Mouse (Mus musculus) lung, adult 2 months (tissue): ENCODE measurements around the gene Pi4kb. TPM values are rescaled to one million over a fixed set of nuclear protein-coding genes. Genes with fewer than 3 reads are reported as not detected.
A peak's percentile ranks its signal among the peaks of the same experiment; 100 is the strongest.

ENCODE experiments used
- DNase-seq: peaks from one replicate; pipeline ENCODE4 v3.0.0; 2022
- H3K4me1 ChIP-seq: fragments of 200-500 bp; 2 replicates; pipeline ENCODE4 v1.6.1; 2011; ENCODE audit warnings: low read length; ENCODE audit not compliant: control insufficient read depth, insufficient read depth
- H3K4me3 ChIP-seq: fragments of 200-500 bp; replicated peaks from 2 replicates; pipeline ENCODE3; 2011; ENCODE audit warnings: low read depth, mild to moderate bottlenecking, control low read depth, low read length; ENCODE audit errors: extremely low read depth
- CTCF ChIP-seq: fragments of 200-500 bp; IDR thresholded peaks from 2 replicates; pipeline ENCODE4 v1.5.1; 2011; ENCODE audit warnings: mild to moderate bottlenecking, low read length, control low read depth; ENCODE audit not compliant: insufficient read depth
- POLR2A ChIP-seq: fragments of 200-500 bp; IDR thresholded peaks from 2 replicates; pipeline ENCODE4 v1.6.1; 2011; ENCODE audit warnings: low read depth, mild to moderate bottlenecking, control low read depth, low read length, borderline replicate concordance; ENCODE audit errors: extremely low read depth
- WGBS: fragments of 180-500 bp; shearing (Covaris S2); methylation state at CpG from one replicate; pipeline ENCODE4 v1.1.7; 2018; 5-methylcytosine and 5-hydroxymethylcytosine counted together
- polyA plus RNA-seq: library from polyadenylated mRNA; depleted of rRNA; stranded (reverse); fragments of >200 nt; gene quantifications from 2 replicates; pipeline ENCODE4 v1.2.3, GENCODE M21; 2012; rRNA removed

The Pi4kb gene
- polyA plus RNA-seq, 1 experiment, result 38.1 TPM

DNA sequence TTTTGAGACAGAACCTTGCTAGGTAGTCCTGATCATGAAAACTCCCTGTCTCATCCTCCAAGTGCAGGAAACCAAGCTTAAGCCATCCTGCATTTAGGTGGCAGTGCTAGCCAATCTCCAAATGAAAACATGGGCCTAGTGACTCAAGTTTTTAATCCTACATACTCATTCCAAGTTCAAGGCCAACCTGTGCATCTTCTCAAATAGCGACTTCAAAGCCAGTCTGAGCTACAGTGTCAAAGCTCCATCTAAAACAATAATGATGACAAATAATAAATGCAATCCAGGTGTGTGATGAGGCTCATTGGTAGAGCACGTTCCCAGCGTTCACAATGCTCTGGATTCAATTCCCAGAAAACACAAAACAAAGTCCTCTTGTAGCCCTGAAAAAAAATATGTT, 67.1 kb downstream of the Pi4kb start:
- no peak for DNase-seq
- H3K4me1 ChIP-seq, result peaks cover 3% of the 10 kb centered on the region
- WGBS, result 13% methylated on average over 3 of the region's 3 CpGs
- peak overlapping the region; percentile 88 for H3K4me3 ChIP-seq
- no peak for TF ChIP-seq POLR2A
- TF ChIP-seq CTCF, result no peak

DNA sequence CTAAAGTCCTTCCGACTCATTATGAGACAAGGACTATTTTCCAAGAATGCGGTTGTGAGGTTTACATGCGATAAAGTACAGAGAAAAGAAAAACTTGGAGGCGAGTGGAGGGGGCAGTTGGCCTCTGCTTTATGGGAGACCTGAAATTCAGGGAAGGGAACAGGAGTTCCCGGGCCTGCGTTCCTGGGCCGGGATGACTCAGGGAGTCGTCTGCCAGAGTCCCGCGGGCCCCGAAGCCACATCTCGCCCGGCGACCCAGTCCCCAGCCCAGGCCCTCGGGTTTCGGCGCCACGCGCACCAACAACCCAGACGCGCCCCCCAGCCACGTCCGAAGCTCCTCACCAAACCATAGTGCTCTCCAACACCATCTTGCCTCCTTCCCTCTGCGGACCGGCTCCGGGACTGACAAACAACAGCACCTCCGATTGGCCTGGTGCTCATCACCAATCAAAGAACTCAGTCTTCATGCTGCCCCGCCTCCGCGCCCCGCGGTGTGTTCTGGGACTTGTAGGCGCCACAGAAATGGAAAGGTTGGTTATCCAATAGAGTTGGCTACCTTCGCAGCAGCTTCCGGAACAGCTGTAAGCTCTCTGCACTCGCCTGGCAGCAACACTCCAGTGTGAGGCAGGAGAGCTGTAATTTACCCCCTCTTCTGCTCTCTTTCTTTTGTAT, 67.8 kb downstream of the Pi4kb start, which contains the start of gene Psmd4:
Gene Psmd4 (minus strand): TSS at position 449 of the 672 bp plus-strand sequence.
- peak within 1 kb of the TSS; percentile 88 for H3K4me3 ChIP-seq
- peak; percentile 99 for DNase-seq
- TF ChIP-seq CTCF, result no peak
- peak; percentile 96; the same call in 1 of the 2 replicates for TF ChIP-seq POLR2A
- peaks cover 3% of the 10 kb centered on the region for H3K4me1 ChIP-seq
- WGBS, result under 1% methylated on average over 36 of the region's 36 CpGs

DNA sequence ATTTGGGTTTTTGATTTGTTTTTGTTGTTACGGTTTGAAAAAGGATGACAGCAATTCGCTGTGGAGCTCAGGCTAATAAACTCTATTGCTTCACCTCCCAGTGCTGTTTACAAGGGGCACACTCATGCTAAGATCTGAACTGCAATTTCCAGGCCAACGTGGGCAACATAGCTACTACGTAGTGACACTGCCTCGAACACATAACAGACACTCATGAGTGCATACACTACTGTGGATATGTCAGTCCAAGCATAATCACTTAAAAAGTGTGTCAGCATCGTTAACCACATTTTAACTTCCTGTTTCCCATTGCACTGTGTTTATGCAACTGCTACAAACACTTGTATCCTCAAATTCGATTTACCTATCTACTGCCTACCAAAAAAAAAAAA, 68.3 kb downstream of the Pi4kb start:
- 6% methylated on average over 7 of the region's 7 CpGs for WGBS
- TF ChIP-seq POLR2A (no peak), CTCF (no peak)
- DNase-seq, result no peak
- Histone ChIP-seq H3K4me1 (peaks cover 3% of the 10 kb centered on the region), H3K4me3 (peak overlapping the region; percentile 68)

DNA sequence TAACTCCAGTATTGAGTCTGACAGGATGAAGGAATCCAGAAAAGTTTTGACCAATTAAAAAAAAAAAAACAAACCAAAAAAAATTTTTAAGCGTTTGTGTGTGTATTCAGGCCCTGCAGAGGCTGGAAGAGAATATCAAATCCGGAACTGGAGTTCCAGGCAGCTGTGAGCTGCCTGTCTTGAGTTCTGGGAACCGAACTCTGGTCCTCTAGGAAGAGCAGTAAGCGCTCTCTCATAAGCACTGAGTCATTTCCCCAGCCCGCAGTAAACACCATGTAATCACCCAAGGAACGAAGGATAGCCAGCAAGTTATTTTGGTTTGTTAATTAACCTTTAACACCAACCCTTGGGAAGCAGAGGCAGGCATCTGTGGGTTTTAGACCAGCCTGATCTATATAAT, 68.7 kb downstream of the Pi4kb start:
- H3K4me3 ChIP-seq, result no peak overlapping the region
- H3K4me1 ChIP-seq, result peaks cover 3% of the 10 kb centered on the region
- DNase-seq, result no peak
- no peak for TF ChIP-seq POLR2A
- TF ChIP-seq CTCF, result no peak
- 56% methylated on average over 6 of the region's 6 CpGs for WGBS

DNA sequence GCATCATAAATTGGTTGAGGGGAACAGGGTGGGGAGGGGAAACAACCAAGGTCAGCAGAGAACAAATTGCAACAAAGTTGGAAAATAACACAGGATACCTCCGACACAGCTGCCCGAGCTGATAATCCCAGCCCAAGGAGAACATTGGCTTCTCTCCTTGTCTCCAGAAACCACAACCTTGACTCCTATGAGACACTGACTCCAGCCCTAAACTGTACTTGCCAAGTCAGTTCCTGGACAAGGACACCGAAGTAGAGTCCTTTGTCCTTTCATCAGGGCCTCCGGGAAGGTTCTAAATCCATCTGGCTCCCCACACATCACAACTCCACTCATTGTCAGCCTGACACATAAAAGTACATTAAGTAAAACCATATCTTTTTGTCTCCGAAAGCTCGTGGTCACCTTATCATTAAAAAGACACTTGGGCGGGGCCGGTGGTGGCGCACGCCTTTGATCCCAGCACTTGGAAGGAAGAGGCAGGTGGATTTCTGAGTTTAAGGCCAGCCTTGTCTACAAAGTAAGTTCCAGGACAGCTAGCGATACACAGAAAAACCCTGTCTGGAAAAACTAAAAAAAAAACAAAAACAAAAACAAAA, 72.0 kb downstream of the Pi4kb start:
- 79% methylated on average over 11 of the region's 11 CpGs for WGBS

DNA sequence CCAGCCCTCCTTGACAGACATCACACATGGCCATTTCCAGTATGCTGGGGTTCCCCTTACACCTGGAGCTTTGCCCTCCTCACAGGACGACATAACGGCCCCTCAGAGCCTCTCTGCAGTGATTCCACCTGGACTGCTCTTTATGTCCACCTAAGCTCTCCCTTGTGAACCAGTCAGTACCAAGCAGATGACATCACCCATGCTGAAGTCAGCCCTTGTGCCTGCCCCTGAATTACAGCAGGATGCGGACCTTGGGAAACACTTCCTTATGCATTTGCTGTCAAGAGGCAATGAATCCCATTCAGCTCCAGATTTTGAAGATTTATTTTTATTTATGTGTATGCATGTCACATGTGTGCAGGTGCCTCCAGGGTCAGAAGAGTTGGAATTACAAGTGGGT, 73.4 kb downstream of the Pi4kb start:
- Histone ChIP-seq H3K4me1 (peaks cover under 1% of the 10 kb centered on the region), H3K4me3 (no peak overlapping the region)
- WGBS, result 59% methylated on average over 3 of the region's 3 CpGs
- no peak for TF ChIP-seq POLR2A
- no peak for DNase-seq

More for the DNA sequence above, 72.0 kb downstream of the Pi4kb start:
- no peak for DNase-seq
- Histone ChIP-seq H3K4me1 (peaks cover 3% of the 10 kb centered on the region), H3K4me3 (no peak overlapping the region)
- TF ChIP-seq CTCF (no peak), POLR2A (no peak)

DNA sequence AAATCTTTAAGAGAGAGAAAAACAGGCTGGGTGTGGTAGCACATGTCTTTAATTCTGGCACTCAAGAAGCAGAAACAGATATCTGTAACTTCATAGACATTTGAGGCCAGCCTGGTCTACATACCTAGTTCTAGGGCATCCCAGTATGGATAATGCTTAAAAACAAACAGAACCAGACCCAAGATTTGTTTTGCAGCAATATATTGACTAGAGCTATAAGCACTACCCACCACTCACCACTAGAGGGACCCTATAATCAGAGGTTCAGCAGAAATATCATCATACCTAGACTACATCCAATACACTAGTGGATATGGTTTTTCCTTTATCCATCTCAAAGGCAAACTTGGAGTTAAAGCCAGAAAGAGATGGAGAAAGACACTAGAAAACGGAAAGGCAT, 78.4 kb downstream of the Pi4kb start:
- H3K4me1 ChIP-seq, result no peaks in the 10 kb centered on the region
- 36% methylated on average over 1 of the region's 1 CpGs for WGBS
- TF ChIP-seq CTCF (no peak), POLR2A (no peak)
- no peak for DNase-seq
- H3K4me3 ChIP-seq, result no peak overlapping the region

DNA sequence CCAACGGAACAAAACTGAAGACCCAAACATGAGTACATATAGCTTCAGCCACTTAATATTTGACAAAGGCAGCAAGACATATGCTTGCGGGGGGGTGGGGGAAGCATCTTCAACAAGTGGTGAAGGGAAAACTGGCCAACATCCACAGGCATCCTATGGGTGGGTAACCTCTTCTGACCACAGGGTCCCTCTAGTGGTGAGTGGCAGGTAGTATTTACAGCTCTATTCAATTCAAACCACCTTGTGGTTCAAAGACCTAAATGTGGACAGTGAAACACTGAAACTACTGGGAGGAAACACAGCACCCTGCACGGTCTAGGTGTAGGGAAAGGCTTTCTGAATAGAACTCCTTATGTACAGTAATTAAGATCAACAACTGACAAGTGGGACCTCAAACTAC, 79.2 kb downstream of the Pi4kb start:
- Histone ChIP-seq H3K4me3 (no peak overlapping the region), H3K4me1 (no peaks in the 10 kb centered on the region)
- no peak for DNase-seq
- TF ChIP-seq CTCF (peak; percentile 67), POLR2A (no peak)
- 40% methylated on average over 3 of the region's 3 CpGs for WGBS

DNA sequence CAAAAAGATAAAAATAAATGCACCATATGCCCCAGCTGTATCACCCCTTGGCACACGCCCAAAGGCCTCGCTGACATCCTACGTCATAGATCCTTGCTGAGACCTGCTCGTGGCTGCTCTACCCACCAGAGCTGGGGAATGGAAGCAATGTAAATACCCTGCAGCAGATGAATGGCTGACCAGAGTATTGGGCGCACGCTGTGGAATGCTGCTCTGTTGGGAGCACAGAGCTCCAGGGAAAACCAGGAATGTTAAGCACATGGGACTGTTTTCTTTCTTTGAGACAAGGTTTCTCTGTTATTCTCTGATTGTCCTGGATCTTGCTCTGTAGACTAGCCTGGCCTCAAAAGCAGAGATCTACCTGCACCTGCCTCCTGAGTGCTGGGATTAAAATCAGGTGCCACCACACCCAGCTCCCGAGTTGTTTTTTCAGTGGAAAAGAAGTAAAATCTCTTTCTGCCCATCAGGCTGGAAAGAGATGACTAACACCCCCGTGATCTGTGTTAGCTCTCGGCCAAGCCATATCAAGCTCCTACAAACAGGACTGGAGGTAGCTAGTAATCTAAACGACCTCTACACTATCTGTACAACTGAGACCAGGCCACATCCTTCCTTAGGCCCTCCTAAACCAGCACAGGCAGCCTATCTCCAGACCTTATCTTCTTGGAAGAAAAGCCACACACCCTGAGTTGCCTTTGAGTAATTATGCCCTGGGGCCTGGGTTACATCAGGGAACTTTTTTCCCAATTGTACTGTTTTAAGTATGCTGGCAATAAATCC, 80.1 kb downstream of the Pi4kb start:
- Histone ChIP-seq H3K4me1 (no peaks in the 10 kb centered on the region), H3K4me3 (no peak overlapping the region)
- no peak for TF ChIP-seq POLR2A
- TF ChIP-seq CTCF, result no peak
- WGBS, result 32% methylated on average over 10 of the region's 10 CpGs
- no peak for DNase-seq

DNA sequence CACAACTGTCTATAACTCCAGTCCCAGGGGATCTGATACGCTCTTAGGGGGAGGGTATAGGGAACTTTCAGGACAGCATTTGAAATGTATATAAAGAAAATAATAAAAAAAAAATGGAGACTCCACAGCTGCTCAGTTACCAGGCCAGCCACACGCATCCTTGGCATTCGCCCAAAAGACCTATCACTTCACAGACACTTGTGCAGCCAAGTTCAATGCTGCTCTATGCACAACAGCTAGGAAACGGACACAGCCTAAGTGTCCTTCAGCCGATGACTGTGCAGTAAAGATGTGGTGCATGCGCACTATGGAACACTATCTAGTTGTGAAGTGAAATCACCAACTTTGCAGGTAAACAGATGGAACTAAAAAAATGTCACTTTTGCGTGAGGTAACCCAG, 81.7 kb downstream of the Pi4kb start:
- no peak for TF ChIP-seq POLR2A
- TF ChIP-seq CTCF, result no peak
- WGBS, result 77% methylated on average over 7 of the region's 7 CpGs
- Histone ChIP-seq H3K4me1 (no peaks in the 10 kb centered on the region), H3K4me3 (no peak overlapping the region)
- DNase-seq, result no peak

Other genes starting within 250 kb of the Pi4kb start
- 18.8 and 27.8 TPM in 2 replicates for gene Cgn, start 188.2 kb upstream of the Pi4kb start, polyA plus RNA-seq
- 26.1 and 28.1 TPM in 2 replicates for gene Pogz, start 137.2 kb upstream of the Pi4kb start, polyA plus RNA-seq
- gene Psmb4, start 87.8 kb upstream of the Pi4kb start, polyA plus RNA-seq, result 175 and 210 TPM in 2 replicates
- gene Selenbp1, start 41.7 kb upstream of the Pi4kb start, polyA plus RNA-seq, result 865 and 921 TPM in 2 replicates
- 10.5 and 14.6 TPM in 2 replicates for gene Rfx5, start 20.7 kb upstream of the Pi4kb start, polyA plus RNA-seq
- gene Zfp687, start 40.7 kb downstream of the Pi4kb start, polyA plus RNA-seq, result 19.2 and 20.6 TPM in 2 replicates
- gene Psmd4, start 67.9 kb downstream of the Pi4kb start, polyA plus RNA-seq, result 97.3 and 127 TPM in 2 replicates
- gene Pip5k1a, start 132.2 kb downstream of the Pi4kb start, polyA plus RNA-seq, result 14.6 and 20.4 TPM in 2 replicates
- 55.3 and 62.2 TPM in 2 replicates for gene Vps72, start 136.3 kb downstream of the Pi4kb start, polyA plus RNA-seq
- 1.5 and 3.5 TPM in 2 replicates for gene Tmod4, start 149.7 kb downstream of the Pi4kb start, polyA plus RNA-seq
- gene Scnm1, start 159.3 kb downstream of the Pi4kb start, polyA plus RNA-seq, result 30.1 and 43.7 TPM in 2 replicates
- 4.5 and 7.8 TPM in 2 replicates for gene Lysmd1, start 159.4 kb downstream of the Pi4kb start, polyA plus RNA-seq
- gene Tnfaip8l2, start 167.6 kb downstream of the Pi4kb start, polyA plus RNA-seq, result 24.6 and 26.4 TPM in 2 replicates
- 10.7 and 11.8 TPM in 2 replicates for gene Sema6c, start 185.7 kb downstream of the Pi4kb start, polyA plus RNA-seq
- gene Gabpb2, start 243.2 kb downstream of the Pi4kb start, polyA plus RNA-seq, result 9.7 and 17.3 TPM in 2 replicates